Mouse (Mus musculus): ENCODE results near the gene Itga4. TPM values are rescaled to one million over a fixed set of nuclear protein-coding genes. Genes with fewer than 3 reads are reported as not detected.

Itga4 gene
- 190 to 205 TPM (median 199 TPM) in 4 replicates for total RNA-seq (2023; ENCODE audit: inconsistent age)

GRCm38 (mm10) chr2:79255192-79256000, at the start of gene Itga4:
TSS of gene Itga4 (plus strand) at chr2:79255426.

Other genes with a start within 250 kb of the Itga4 start
- gene Neurod1, start 201.3 kb downstream of the Itga4 start, total RNA-seq (2023; ENCODE audit: inconsistent age) = not detected in 4 replicates
- 2.0 to 5.0 TPM (median 3.1 TPM) in 4 replicates for gene Cerkl, start 201.4 kb downstream of the Itga4 start, total RNA-seq (2023; ENCODE audit: inconsistent age)

Measured in B cell, adult (primary cell).